Mouse (Mus musculus) liver, adult 2 months (tissue): ENCODE results near the gene Spata25.

ENCODE experiments used
- CTCF ChIP-seq: fragments of 200-500 bp; IDR thresholded peaks from 2 replicates; pipeline ENCODE4 v1.5.1; 2011; ENCODE audit warnings: low read depth, low read length, control low read depth
- POLR2A ChIP-seq: fragments of 200-500 bp; IDR thresholded peaks from 2 replicates; pipeline ENCODE4 v1.6.1; 2011; ENCODE audit warnings: low read length, control low read depth; ENCODE audit not compliant: insufficient read depth; ENCODE audit errors: extremely low read depth

- TF ChIP-seq POLR2A (no peak), CTCF (no peak)
Measured at GRCm38 (mm10) chr2:164781876-164782275, 46.5 kb downstream of the Spata25 start.
